Mouse (Mus musculus): ENCODE measurements at regions not wholly inside any gene's neighbourhood (a gene's known extent, or its start where the extent isn't known, plus 50 kb on each side); places are given as distances from the start of the nearest gene placed in this dataset.

DNA sequence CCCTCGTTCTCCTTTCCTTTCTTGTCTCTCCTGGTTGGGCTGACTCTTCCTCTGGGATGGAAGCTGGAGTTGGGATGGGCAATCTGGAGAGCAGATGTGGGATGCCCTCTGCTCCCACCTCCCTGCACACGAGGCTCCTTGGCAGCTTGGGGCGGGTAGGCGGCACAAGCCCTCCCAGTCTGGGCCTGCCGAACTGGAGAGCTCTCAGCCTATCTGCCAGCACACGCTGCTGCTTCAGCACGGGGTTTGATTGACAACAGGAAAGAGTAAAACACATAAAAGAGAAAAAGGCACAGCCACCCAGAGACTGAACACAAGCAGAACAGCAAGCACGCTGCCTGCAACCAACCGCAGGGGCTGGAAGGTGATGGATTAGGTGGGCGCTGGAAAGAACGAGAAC lies 121.9 kb upstream of the Pja1 start:
- DNase-seq = no peak

DNA sequence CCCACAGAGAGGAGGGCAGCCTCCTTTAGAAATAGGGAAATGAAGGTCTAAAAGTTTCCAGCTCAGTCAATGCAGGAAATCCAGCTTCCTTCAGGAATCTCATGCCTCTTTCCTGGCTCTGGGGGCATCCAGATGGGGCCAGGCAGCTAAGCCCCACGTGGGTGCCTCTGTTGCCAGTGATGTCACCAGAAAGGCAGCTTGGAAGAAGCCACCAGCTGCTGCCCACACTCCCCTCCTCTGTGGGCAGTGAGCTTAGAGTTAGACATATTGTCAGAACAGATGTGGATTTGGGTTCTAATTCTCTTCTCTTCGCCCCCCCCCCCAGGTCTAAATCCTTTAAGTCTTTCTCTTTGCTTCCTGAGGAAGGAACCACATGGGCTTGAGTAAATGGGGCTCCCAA lies 116.2 kb upstream of the Pja1 start:
- DNase-seq = no peak

DNA sequence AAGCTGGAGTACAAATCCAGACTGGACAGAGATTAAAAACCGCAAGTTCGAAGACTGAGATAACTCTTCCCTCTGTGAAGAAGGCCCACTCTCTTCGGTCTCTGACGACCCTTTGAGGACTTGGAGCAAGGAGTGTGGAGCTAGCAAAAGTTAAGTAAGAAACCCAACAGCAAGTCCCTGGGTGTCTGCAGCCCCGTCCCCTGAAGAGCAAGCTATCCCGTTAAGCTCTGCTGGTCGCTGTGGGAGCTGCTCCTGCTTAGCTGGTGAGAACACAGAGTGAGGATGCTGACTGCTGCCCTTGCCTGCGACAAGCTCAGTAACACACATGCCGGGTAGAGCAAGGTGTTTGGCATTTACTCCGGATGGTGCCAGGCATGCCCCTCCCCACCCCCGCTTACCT lies 115.2 kb upstream of the Pja1 start:
- no peak for DNase-seq

DNA sequence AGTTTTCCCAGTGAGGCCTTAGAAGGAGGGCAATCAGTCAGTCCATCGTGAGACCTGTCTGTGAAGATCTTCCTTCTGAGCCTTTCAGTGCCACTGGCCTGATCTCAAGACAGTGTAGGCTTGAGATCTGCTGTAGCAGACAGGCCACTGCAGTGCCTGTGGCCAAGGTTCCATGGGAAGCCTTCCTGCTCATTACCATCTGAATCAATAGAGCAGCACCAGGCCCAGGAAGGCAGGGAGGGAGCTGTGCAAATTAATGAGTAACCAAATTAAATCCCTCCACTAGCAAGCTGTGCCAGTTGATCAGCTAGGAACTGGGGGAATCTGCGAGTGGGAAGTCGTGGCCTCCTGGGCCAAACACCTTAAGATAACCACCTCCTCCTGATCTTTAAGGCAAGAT lies 114.6 kb upstream of the Pja1 start:
- DNase-seq = no peak

DNA sequence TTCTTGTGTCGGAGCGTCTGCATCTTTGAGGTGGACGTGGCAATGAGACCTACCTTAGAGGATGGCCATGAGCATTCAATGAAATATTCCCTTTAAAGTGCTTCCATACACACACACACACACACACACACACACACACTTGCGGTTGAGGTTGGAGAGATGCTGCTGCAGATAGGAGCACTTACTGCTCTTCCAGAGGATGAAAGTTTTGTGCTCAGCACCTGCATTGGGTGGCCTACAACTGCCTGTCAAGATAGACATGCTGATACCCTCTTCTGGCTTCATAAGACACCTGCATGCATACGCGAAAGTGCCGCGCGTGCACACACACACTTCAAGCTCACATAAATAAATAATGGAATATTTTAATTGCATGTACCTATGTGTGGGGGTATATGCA lies 111.5 kb upstream of the Pja1 start:
- DNase-seq = no peak

DNA sequence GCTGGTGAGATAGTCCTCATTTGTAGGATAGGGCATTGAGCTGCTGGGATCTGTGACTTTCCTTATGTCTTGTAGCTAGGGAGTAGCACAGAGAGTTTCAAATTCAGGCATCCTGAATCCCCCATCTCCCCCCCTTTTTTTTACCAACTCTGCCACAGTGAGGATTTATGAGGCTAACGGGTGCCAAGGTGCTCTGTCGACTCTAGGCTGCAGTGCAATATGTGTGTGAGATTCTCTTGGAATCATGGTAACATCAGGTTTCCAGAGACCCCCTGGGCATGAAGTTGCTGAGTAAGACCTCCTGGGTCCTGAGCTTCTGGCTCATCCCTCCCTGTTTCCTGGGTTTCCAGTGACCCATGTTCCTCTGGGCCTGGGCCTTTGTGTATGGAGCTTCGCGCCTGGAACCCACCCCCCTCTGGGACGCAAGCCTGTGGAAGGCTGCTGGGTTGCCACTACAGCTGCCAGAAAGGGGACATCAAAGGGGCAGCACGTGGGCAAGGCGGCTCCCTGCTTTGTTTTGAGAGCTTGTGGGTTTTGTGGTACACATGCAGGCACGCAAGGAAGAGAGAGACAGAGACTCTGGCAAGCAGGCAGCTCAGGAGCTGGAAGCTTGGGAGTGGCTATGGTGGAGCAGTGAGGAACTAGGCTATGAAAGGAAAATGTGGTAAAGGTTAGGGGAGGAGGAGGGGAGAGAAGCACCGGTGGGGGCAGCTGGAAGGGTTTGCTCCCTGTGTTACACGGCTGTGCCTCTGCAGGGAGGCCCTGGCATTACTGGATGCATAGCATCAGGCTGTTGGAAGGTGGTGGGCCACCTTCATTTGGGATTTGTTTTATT lies 110.8 kb upstream of the Pja1 start:
- no peak for DNase-seq

DNA sequence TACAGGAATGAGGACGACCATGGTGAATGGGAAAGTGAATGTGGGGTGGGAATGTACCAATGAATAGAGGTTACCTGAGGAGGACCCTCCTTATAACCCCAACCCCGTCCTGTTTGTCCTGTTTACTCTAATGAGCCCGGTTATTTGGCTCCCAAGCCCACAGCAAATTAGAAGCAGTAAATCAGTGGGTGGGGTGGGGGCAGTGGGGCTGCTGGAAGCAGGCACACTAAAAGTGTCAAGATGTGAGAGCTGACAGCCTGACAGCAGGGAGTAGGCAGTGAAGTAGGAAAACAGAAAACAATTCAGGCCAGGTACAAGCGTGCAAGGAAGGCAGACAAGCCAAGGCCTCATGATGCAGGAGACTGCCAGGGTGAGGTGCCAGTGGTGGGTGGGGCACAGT lies 108.1 kb upstream of the Pja1 start:
- DNase-seq = no peak

DNA sequence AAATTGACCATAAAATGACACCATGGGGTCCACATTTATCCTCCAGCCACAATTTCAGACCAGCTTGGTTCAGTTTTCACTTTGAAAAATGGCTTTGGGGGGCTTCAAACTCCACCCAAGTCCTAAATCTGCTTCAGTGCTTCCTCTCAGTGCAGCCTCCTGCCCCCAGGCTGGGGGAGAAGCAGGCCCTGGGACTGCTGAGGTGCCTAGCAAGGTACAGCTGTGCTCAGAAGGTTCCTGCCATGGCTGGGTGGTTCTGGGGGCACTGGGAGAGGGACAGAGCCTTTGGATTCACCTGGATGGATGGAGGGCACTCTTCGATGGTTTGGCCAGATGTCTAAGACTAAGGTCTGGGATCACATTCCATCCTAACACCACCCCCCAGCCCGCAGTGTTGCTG lies 107.7 kb upstream of the Pja1 start:
- DNase-seq = no peak

DNA sequence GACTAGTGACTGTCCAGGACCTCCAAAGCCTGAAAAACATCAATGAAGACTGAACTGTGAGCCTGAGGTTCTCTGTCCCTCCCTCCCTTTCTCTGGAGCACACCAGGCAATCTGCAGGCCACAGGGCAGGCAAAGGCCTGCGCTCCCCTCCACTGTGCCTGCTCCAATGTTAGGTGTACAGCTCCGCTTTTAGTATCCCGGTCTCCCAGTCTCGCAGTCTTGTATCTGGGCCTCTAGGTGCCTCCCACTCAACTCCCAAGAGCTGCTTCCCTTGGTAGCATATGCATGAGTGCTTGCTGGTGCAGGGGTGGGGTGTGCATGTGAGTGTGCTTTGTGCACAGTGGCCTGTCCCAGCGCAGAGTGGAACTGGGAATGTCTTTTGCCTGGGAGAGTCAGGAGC lies 104.0 kb upstream of the Pja1 start:
- peak; percentile 55 for DNase-seq

DNA sequence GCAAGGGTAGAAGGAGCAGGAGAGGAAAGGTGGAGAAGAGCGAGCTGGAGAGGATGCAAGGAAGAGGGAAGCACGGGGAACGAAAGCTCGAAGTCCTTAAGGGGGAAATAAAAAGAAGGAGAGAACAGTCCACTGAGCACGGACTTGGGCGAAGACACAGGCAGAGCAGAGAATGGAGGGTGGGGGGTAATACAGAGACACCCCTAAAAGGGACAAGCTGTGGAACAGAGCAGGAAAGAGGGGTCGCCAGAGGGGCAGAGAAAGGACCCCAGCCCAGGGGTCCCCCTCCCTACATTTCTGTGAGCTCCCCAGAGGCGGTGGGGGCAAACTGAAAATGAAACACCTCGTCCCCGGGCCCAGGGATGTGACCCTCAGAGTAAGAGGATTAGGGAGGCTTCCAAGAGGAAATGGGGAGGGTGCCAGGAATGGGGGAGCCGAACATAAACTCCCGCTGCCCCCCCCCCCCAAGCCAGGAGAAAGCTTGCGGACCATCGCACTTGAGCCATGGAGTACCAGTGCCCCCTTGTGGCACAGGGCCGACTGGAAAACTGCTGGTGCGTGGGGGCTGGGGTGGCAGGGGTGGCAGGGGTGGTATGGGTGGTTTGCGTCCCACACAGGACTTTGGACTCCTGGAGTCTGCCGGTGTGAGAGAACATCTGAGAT lies 103.5 kb upstream of the Pja1 start:
- peak; percentile 22 for DNase-seq

DNA sequence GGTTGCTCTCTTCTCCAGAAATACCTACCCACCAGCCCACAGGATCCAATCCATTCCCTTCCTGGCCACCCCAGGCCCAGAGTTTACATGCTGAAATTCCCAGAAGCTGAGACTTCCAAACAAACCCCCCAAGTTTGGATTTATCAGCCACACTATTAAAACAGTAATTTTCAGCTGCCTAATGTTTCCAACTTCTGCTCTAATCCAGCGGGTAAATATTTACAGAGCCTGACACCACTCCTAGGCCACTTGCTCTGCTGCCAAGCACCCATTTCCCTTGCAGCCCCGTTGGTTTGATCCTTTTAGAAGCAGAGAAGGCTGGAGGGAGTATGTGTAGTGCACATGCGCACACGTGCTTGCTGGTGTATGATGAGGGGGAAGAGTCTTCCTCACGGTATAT lies 99.1 kb upstream of the Pja1 start:
- DNase-seq = no peak

DNA sequence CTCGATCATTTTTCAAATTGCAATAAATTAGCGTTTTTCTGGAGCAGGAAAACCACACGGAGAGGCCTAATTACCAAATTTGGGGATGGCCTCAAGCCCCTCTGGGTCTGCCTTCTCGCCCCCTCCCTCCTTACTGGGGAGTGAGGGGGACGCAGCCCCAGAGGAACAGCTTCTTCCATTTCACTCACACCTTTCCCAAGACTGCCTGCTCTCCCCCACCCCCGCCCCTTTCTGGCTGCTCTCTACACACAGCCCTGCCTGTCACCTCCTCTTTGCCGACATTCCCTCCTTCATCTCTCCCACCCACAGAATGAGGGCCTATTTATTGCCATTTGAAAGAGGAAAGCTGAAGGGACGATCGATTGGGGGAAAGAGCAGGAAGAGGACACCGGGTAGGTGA lies 97.2 kb upstream of the Pja1 start:
- no peak for DNase-seq

DNA sequence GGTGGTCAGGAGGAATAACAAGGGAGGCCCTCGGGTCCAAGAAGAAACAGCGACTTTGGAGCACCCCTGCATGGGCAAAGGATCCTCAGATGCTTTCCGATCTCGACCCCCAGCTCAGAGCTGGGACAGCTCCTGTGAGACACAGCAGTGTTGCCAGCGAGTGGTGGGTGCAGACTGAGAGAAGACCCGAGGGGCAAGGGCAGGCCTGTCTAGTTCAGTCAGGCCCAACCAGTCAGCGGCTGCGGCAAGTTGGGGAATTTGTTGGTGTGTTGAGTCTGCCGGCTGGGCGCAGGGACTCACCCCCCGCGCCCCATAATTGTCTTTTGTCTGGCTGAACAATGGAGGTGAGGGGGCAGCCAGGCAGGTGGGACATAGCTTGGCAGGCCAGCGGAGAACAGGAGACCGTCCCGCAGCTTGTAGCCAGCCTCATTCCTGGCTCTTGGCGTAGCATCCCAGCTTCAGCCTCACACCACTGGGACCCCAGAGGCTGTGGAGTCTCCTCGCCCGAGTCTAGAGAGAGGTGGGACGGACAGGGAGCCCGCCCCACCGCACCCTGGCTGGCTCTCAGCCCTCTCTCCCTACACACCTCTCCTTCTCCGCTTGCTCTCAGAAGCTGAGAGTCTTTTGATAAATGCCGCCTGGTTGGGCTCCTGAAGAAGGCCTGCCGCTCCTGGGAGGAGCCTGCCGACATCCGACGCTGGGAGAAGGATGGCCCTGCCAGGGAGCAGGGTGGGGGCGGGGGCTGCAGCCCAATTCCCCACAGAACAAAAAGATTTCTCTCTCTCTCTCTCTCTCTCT lies 96.5 kb upstream of the Pja1 start:
- DNase-seq = peak; percentile 17

DNA sequence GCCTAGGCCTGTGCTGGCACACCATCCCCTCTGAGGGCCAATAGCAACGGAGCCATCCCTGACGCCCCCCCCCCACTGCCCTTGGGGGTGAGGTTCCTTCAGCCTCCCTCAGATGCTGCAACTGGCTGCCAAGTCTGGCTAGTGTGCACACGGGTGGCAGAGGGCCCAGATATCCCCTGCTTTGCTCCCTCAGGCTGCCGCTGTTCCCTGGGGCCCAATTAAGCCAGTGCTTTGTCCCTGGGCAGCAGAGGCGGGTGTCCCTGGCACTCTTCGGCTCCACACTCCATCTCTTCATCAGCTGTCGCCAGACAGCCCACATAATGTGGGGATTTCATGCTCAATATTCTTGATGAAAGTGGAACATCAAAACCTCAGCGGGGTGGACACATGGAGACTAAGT lies 90.9 kb upstream of the Pja1 start:
- peak; percentile 35 for DNase-seq

DNA sequence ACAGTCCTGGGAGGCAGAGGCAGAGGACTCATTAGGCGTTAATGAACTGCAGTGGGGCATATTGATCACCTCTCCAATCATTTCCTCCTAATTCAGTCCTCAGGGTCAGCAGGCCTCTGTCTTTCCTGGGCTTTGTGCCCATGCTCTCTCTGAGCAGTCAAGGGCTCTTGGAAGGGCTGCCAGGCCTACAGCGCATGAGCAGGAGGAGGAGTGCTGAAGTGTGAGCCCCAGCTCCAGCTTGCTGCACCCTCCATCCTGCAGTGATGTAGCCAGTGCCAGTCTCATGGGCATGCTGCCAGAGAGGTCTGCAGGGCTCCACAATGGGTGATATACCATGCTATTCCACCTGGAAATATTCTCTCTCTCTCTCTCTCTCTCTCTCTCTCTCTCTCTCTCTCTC lies 89.6 kb upstream of the Pja1 start:
- DNase-seq = no peak

DNA sequence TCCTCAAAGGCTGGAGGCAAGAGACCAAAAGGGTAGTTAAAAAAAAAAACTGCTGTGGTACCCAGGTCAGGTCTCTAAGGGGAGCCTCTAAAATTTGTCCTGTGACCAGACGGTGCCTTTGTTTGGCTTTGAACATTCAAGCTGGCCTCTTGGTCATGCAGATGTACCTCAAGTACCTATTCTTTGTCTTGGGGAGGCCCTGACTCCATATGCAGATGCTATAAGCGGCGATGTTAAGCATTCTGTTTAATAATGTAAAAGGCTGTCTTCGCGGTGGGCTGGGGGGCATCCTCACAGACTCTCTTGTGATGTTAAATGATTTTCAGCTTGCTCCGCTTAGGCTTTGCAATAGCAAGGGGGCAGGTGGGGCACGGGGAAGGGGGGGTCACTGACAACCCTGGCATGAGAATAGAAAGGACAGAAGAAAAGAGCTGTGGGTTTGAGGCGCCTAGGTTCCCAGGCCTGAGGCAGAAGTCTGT lies 85.8 kb upstream of the Pja1 start:
- no peak for DNase-seq

DNA sequence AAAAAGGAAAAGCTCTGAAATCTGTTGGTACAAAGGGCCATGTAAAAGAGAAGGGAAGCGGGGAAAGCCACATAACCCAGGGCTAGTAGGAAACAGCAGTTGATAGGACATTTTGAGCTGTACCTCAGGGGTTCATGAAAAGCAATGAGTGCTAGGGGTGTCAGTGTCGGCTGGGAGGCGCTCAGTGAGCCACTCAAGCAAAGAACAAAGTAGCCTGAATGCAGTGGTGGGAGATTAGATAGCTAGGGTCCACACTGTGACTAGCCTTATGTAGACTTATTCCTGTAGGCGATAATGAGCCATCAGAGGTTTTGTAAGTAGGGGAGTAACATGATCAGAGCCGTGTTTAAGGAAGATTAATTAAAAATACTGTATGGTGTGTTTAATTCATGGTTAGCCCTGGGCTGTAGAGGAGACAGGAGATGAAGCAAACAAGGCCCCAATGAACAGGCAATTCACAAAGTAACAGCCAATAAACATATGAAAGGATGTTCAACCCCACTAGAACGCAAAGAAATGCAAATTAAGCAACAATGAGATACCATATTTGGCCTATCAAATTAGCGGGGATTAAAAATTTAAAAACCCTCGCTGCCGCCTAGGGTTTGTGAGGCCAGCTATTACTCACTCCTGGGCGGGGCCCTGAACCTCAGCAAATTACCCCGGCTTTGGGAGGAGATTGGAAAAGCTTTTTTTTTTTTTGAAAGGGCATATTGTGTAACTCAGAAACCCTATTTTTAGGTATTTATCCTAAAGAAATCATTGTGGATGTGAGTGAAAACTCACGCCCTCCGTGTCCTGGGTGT lies 85.1 kb upstream of the Pja1 start:
- DNase-seq = no peak

DNA sequence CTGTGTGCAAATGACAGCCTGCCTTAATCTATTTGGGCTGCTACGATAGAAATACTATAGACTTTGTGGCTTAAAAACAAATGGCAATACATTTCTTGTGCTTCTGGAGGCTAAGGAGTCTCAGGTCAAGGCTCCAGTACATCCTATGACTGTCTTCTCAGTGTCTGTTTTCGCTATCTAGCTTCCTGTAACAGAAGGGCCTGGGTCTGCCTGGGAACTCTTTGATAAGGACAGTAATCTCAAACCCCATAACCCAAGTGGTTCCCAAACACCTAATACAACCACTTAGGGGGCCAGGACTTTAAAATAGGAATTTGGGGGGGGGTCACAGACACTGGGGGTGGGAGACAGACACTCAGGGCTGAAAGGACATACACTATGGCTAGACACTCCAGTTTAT lies 81.7 kb upstream of the Pja1 start:
- no peak for DNase-seq

DNA sequence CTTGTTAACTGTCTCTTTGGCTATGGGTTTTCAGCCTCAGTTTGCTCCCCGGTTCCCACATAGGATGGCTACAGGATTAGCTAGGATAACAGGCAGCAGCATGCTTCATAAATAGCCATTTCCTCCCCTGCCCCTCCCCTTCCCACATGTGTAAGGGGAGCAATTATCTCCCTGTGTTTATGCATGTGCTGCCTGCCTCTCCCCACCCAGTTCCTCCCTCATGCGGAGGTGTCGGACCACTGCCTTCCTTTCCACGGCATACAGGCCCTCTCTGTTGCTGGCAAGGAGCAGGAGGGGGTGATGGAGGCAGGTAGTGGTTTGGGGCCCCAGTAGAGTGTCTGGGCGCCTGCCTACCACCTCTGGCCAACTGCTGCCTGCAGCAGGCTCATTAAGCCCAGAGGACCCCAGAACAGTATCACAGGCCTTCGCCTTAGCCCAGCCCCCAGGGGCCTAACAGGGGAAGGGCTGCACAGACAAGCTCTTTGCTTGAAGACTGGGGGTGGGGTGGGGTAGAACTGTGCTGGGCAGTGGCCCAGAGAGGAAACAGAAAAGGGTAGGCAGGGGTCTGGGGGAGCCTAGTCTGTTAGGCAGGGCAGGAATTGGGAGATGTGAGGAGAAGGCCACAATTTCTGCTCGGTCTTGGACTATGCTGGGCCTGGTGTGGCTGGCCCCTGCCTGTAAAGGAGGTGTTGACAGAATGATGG lies 79.1 kb upstream of the Pja1 start:
- no peak for DNase-seq

DNA sequence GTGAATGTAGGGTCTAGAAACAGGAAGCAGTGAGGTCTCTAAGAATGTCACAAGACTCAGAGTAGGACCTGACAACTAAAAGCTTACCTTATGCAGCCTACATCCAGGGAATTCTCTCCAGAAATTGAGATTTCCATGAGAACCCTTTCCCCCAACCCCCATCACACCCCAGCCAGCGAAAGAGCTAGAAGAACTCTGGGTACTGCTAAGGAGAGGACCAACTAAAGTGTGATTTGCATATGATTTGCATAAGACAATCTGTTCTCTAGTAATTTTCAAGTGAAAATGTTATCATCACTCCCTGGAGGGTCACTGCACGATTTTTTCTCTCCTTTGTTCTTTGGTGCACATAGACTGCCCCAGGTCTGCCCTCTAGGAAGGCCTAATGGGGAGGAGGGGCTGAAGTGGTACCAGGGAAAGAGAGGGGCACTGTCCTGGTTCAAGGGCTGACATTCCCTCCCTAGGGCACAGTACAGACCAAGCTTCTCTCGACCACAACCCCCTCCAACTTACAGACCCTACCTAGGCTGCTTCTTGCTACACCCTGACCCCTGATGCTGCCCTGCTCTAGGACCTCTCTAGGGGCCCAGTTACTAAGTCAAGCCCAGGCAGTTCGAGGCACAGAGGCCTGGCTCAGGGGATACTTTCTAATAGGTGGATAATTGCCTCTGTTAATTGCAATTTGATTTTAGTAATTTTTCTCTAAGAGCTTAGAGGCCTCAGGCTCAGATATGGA lies 77.4 kb upstream of the Pja1 start:
- peak; percentile 24 for DNase-seq

DNA sequence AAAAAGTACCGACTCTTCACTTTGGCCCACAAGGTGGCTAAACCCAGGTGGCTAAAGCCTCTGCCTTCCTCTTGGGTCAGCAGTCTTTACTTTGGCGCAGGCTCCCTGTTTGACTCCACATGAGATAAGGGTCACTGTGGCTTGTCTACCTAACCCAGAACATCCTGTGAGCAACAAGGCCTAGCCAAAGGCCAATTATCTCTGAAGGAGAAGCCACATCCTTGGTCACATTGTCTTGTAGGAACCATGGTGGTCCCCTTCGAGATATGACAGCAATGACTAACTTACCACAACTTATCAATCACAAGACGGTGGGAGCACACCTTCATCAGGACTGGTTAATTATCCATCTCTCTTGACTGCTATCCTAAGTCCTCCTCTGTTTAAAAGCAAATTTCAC lies 73.3 kb upstream of the Pja1 start:
- no peak for DNase-seq

DNA sequence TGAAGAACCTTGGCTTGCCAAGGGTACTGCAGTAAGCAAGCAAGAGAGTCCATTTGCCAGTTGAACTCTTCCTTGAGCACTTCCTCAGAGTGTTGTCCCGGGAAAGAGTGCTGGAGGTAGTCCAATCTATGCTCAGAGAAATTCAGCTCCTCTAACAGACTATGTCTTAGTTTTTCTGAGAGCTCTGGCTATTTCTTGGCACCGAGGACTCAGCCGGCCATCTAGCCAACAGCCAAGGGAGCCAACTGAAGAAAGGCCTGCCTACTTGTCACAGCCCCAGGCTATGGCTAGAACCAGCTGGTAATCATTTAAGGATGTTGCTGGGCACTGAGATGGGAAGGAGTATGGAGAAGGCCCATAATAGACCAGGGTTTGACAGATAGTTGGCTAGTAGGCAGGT lies 70.8 kb upstream of the Pja1 start:
- no peak for DNase-seq

Data from right cerebral cortex, adult 18-20 months (tissue).